Mouse (Mus musculus) lung, postnatal 0 days (tissue): ENCODE data around the gene Samd13.

Experiments used
- CTCF ChIP-seq: IDR thresholded peaks from 2 replicates; pipeline ENCODE4 v1.5.1; 2016; ENCODE audit warnings: antibody characterized with exemption, mild to moderate bottlenecking
- EP300 ChIP-seq: IDR thresholded peaks from 2 replicates; pipeline ENCODE4 v1.6.1; 2016; ENCODE audit warnings: antibody characterized with exemption, mild to moderate bottlenecking, control low read depth

DNA sequence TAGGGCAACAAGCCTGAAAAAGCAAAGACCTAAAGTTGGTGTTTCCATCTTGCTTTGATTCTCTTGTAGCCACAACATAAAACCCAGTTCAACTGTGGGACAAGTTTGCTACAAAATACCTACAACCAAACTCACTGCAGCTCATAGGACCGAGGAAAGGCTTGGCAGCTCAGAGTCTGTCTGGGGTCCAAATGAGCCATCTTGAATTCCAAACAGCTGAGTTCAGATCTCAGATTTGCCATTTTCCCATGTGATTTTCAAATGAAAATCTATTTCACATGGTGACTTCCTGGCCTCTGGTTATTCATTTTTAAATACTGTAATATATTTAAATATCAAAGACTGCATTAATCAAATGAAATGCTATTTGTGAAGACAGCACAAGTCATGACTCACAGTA lies 10.3 kb downstream of the Samd13 start:
- TF ChIP-seq CTCF (no peak), EP300 (no peak)
